Mouse (Mus musculus) regulatory T cell (primary cell): ENCODE measurements at regions not wholly inside any gene's neighbourhood (a gene's known extent, or its start where the extent isn't known, plus 50 kb on each side); places are given as distances from the start of the nearest gene placed in this dataset.

Source experiments
- in situ Hi-C: fragments of 300-600 bp; cut with MboI, MseI; formaldehyde crosslinking; loops from one replicate; pipeline ENCODE4 v1.15.1; 2025; ENCODE audit warnings: high pct_unique_total_duplicates

- in situ Hi-C loops = no loop called here
Observed at GRCm38 (mm10) chr10:96309766-96310165, 173.4 kb downstream of the Gm5426 start.

- in situ Hi-C loops = loop anchor here (25.0 kb wide), 1 partner anchor 113 kb away; no protein-coding TSS in a partner anchor
Observed at GRCm38 (mm10) chr10:96325297-96325696, 188.9 kb downstream of the Gm5426 start.

- in situ Hi-C loops = loop anchor here (25.0 kb wide), 1 partner anchor 119 kb away; no protein-coding TSS in a partner anchor
Observed at GRCm38 (mm10) chr10:96330639-96331487, 194.5 kb downstream of the Gm5426 start.

- in situ Hi-C loops = loop anchor here (25.0 kb wide), 1 partner anchor 120 kb away; no protein-coding TSS in a partner anchor
Observed at GRCm38 (mm10) chr10:96332731-96333201, 196.4 kb downstream of the Gm5426 start.

- in situ Hi-C loops = loop anchor here (25.0 kb wide), 1 partner anchor 121 kb away; no protein-coding TSS in a partner anchor
Observed at GRCm38 (mm10) chr10:96333224-96333623, 196.8 kb downstream of the Gm5426 start.

GRCm38 (mm10) chr10:96336271-96336670 lies 199.9 kb downstream of the Gm5426 start:
- in situ Hi-C loops = loop anchor here (25.0 kb wide), 1 partner anchor 124 kb away; no protein-coding TSS in a partner anchor

- in situ Hi-C loops = loop anchor here (25.0 kb wide), 1 partner anchor 125 kb away; no protein-coding TSS in a partner anchor
Observed at GRCm38 (mm10) chr10:96337088-96337666, 200.8 kb downstream of the Gm5426 start.

- in situ Hi-C loops = loop anchor here (25.0 kb wide), 1 partner anchor 126 kb away; no protein-coding TSS in a partner anchor
Observed at GRCm38 (mm10) chr10:96337797-96338608, 201.6 kb downstream of the Gm5426 start.

- in situ Hi-C loops = loop anchor here (25.0 kb wide), 1 partner anchor 126 kb away; no protein-coding TSS in a partner anchor
Observed at GRCm38 (mm10) chr10:96338609-96338978, 202.2 kb downstream of the Gm5426 start.

- in situ Hi-C loops = loop anchor here (25.0 kb wide), 1 partner anchor 130 kb away; no protein-coding TSS in a partner anchor
Observed at GRCm38 (mm10) chr10:96342476-96342875, 206.1 kb downstream of the Gm5426 start.

GRCm38 (mm10) chr10:96343666-96344065 lies 207.3 kb downstream of the Gm5426 start:
- in situ Hi-C loops = loop anchor here (25.0 kb wide), 1 partner anchor 131 kb away; no protein-coding TSS in a partner anchor

GRCm38 (mm10) chr10:96350692-96351091 lies 214.3 kb downstream of the Gm5426 start:
- in situ Hi-C loops = no loop called here

GRCm38 (mm10) chr10:96351320-96351719 lies 214.9 kb downstream of the Gm5426 start:
- in situ Hi-C loops = no loop called here

- in situ Hi-C loops = no loop called here
Observed at GRCm38 (mm10) chr10:96356980-96357624, 220.7 kb downstream of the Gm5426 start.

GRCm38 (mm10) chr10:96357632-96358031 lies 221.2 kb downstream of the Gm5426 start:
- in situ Hi-C loops = no loop called here

- in situ Hi-C loops = no loop called here
Observed at GRCm38 (mm10) chr10:96358984-96359383, 222.6 kb downstream of the Gm5426 start.

GRCm38 (mm10) chr10:96362211-96362610 lies 225.8 kb downstream of the Gm5426 start:
- in situ Hi-C loops = no loop called here

- in situ Hi-C loops = no loop called here
Observed at GRCm38 (mm10) chr10:96363867-96364266, 227.5 kb downstream of the Gm5426 start.

- in situ Hi-C loops = no loop called here
Observed at GRCm38 (mm10) chr10:96365101-96365500, 228.7 kb downstream of the Gm5426 start.

- in situ Hi-C loops = no loop called here
Observed at GRCm38 (mm10) chr10:96366871-96367270, 230.5 kb downstream of the Gm5426 start.
